ENCODE assay signal across 8 mouse cellular contexts in the genomic region with DNA sequence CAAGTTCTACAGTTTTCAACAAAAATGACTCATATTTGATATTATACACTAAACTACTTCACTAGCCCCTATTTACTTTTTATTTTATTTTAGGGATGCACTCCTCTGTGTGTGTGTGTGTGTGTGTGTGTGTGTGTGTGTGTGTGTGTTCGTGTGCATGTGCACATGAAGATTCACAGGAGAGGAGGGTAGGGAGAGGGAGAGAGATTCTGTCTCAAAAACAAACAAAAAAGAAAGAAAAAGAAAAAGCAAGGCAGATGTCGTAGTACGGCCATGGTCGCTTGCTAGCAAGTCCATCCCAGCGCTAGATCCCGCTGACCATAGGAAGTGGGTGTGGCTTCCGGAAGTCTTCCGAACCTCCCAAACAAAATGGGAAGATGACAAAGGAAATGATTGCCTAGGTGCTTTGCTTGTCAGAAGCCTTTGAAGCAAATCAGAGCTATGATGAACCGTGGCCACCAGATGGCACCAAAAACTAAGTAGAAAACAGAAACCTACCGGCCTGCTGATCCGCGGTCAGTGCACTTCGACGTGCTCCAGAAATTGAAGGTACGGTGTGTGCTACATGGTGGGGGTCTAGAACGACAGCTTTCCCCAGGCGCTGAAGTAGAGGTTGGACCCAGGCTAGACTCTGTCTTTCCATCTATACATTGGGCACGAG. TPM values are rescaled to one million over a fixed set of nuclear protein-coding genes. Genes with fewer than 3 reads are reported as not detected.
A peak's percentile ranks its signal among the peaks of the same experiment; 100 is the strongest.
DNase-seq lines count a peak whose midpoint lies in the region; ATAC-seq and TF ChIP-seq lines count a peak whose summit lies in the region.

No protein-coding gene starts in this region.

- H3K4me2 ChIP-seq in forebrain, postnatal 0 days (ENCODE audit: low read depth), result peak overlapping the region; percentile 42
- H3K4me2 ChIP-seq in lung, embryonic 14.5 days, result peak overlapping the region; percentile 52

- no peaks in the 10 kb centered on the region for H3K9me3 ChIP-seq in forebrain, postnatal 0 days (ENCODE audit: low read length)
- no peaks in the 10 kb centered on the region for H3K9me3 ChIP-seq in lung, embryonic 14.5 days (ENCODE audit: low read depth, low read length)

- no peak for TF ChIP-seq POLR2A in cerebellum, adult 2 months (IDR thresholded peaks at IDR 0.05; ENCODE audit: borderline replicate concordance, insufficient read depth, low read length)

- WGBS in cerebellum, adult 2 months, result 3% methylated on average over 18 of the region's 18 CpGs
- 5% methylated on average over 18 of the region's 18 CpGs for WGBS in forebrain, postnatal 0 days
- WGBS in lung, embryonic 14.5 days, result 2% methylated on average over 18 of the region's 18 CpGs

- ATAC-seq in forebrain, postnatal 0 days, result peak; percentile 72
- ATAC-seq in lung, embryonic 14.5 days (ENCODE audit: insufficient read depth), result peak; percentile 56
- ATAC-seq in neutrophil, adult 5-6 weeks (ENCODE audit: extremely low read depth, insufficient number of reproducible peaks, low FRiP score, poor library complexity, severe bottlenecking), result peak; percentile 94

- TF ChIP-seq CTCF in cerebellum, adult 2 months (IDR thresholded peaks at IDR 0.05; ENCODE audit: borderline replicate concordance, insufficient read depth, low read depth, low read length), result peak; percentile 77
- TF ChIP-seq CTCF in forebrain, postnatal 0 days (IDR thresholded peaks at IDR 0.05; ENCODE audit: low read depth), result peak; percentile 87
- peak; percentile 93 for TF ChIP-seq CTCF in layer of hippocampus, adult 2 months (conservative IDR thresholded peaks at IDR 0.05)
- TF ChIP-seq CTCF in lung, embryonic 14.5 days (IDR thresholded peaks at IDR 0.05; ENCODE audit: low read depth), result peak; percentile 83

- peak overlapping the region; percentile 36; the same call in 1 of the 2 replicates for H3K9ac ChIP-seq in forebrain, postnatal 0 days
- H3K9ac ChIP-seq in lung, embryonic 14.5 days, result no peak overlapping the region

- H3K27ac ChIP-seq in cerebellum, adult 2 months (ENCODE audit: insufficient read depth, low read length), result no peak overlapping the region
- no peak overlapping the region for H3K27ac ChIP-seq in forebrain, postnatal 0 days (ENCODE audit: low read depth, low read length)
- H3K27ac ChIP-seq in layer of hippocampus, adult 2 months, result no peak overlapping the region
- no peak overlapping the region for H3K27ac ChIP-seq in lung, embryonic 14.5 days (ENCODE audit: low read depth)

- H3K4me1 ChIP-seq in cerebellum, adult 2 months (ENCODE audit: control insufficient read depth, insufficient read depth, low read length), result no peaks in the 10 kb centered on the region
- H3K4me1 ChIP-seq in forebrain, postnatal 0 days (ENCODE audit: insufficient read depth), result no peaks in the 10 kb centered on the region
- H3K4me1 ChIP-seq in lung, embryonic 14.5 days (ENCODE audit: insufficient read depth), result no peaks in the 10 kb centered on the region

- H3K36me3 ChIP-seq in forebrain, postnatal 0 days (ENCODE audit: insufficient read depth), result no peaks in the 10 kb centered on the region
- no peaks in the 10 kb centered on the region for H3K36me3 ChIP-seq in lung, embryonic 14.5 days (ENCODE audit: insufficient read depth)

- peak overlapping the region; percentile 29 for H3K4me3 ChIP-seq in cerebellum, adult 2 months (replicated peaks; ENCODE audit: insufficient read depth, low read depth, low read length)
- peak overlapping the region; percentile 29 for H3K4me3 ChIP-seq in forebrain, postnatal 0 days (ENCODE audit: low read depth, low read length)
- peak overlapping the region; percentile 30; the same call in 1 of the 2 replicates for H3K4me3 ChIP-seq in layer of hippocampus, adult 2 months
- H3K4me3 ChIP-seq in lung, embryonic 14.5 days (ENCODE audit: low read depth, low read length), result 0 out of 2 replicates have a peak overlapping the region, but pooled peaks have one; percentile 8

- peak; percentile 63 for DNase-seq in MEL-GATA-1-ER (ENCODE audit: extremely low read depth, low read depth)
- DNase-seq in cerebellum, adult 2 months, result peak; percentile 80 to 85
- peak; percentile 89 for DNase-seq in forebrain, postnatal 0 days
- peak; percentile 89 for DNase-seq in heart, postnatal 4 days
- DNase-seq in layer of hippocampus, adult 2 months (ENCODE audit: low spot score in 2 of 2), result peak; percentile 85 to 91
- DNase-seq in lung, embryonic 14.5 days, result peak; percentile 95
- peak; percentile 72 for DNase-seq in testis, postnatal 14 days (ENCODE audit: low spot score)

- no peaks in the 10 kb centered on the region for H3K27me3 ChIP-seq in cerebellum, adult 2 months (ENCODE audit: control insufficient read depth, insufficient read depth, low read length)
- H3K27me3 ChIP-seq in forebrain, postnatal 0 days (ENCODE audit: insufficient read depth, low read length), result no peaks in the 10 kb centered on the region
- H3K27me3 ChIP-seq in lung, embryonic 14.5 days (ENCODE audit: insufficient read depth, low read length), result 0 out of 2 replicates have a peak, but pooled peaks cover 7% of the 10 kb centered on the region

RNA-seq across cellular contexts. Expression of gene Spns3, which starts 20.1 kb away (rescaled TPM):
- 0.63 and 0.84 TPM in 2 replicates for polyA plus RNA-seq in cerebellum, adult 2 months (2012; rRNA removed)
- total RNA-seq in forebrain, postnatal 0 days (2014; rRNA removed), result 0.15 TPM in 1 of 2 replicates, not detected in the other
- polyA plus RNA-seq in forebrain, postnatal 0 days (2015; fragmentation: Nextera tagmentation; extraction: Ambion mirVana), result 0.06 and 0.07 TPM in 2 replicates
- under 1 TPM in 1 of 2 experiments, not detected in 1; 0.12 TPM for total RNA-seq in heart, postnatal 4 days (2021)
- total RNA-seq in layer of hippocampus, adult 2 months (2021), result under 1 TPM; 0.13 to 0.47 TPM
- 0.09 TPM in 1 of 2 replicates, not detected in the other for polyA plus RNA-seq in lung, embryonic 14.5 days (2014; fragmentation: Nextera tagmentation; extraction: Ambion mirVana)
- 5.9 and 6.2 TPM in 2 replicates for total RNA-seq in neutrophil, adult 5-6 weeks (2017)

RNA-seq across cellular contexts. Expression of gene Ube2g1, which starts 36.6 kb away (rescaled TPM):
- 41.3 and 44.5 TPM in 2 replicates for polyA plus RNA-seq in cerebellum, adult 2 months (2012; rRNA removed)
- 56.4 and 61.2 TPM in 2 replicates for total RNA-seq in forebrain, postnatal 0 days (2014; rRNA removed)
- 76.8 and 82.1 TPM in 2 replicates for polyA plus RNA-seq in forebrain, postnatal 0 days (2015; fragmentation: Nextera tagmentation; extraction: Ambion mirVana)
- 10 to 100 TPM; 57.8 to 62.5 TPM for total RNA-seq in heart, postnatal 4 days (2021)
- total RNA-seq in layer of hippocampus, adult 2 months (2021), result 10 to 100 TPM; 44.1 to 44.7 TPM
- 77.1 and 77.9 TPM in 2 replicates for polyA plus RNA-seq in lung, embryonic 14.5 days (2014; fragmentation: Nextera tagmentation; extraction: Ambion mirVana)
- total RNA-seq in neutrophil, adult 5-6 weeks (2017), result 33.2 and 35.5 TPM in 2 replicates
